Mouse (Mus musculus): Measurements from ENCODE around the gene Kcne2. TPM values are rescaled to one million over a fixed set of nuclear protein-coding genes. Genes with fewer than 3 reads are reported as not detected.

Gene Kcne2
- polyA plus RNA-seq, 1 experiment from 2014 or later, result 0.24 TPM

GRCm38 (mm10) chr16:92345177-92345576 is 53.0 kb downstream of the Kcne2 start:
- H3K4me3 ChIP-seq (ENCODE audit: low read depth, low read length), result no peak overlapping the region
- WGBS, result 77% methylated on average over 11 of the region's 11 CpGs
- no peak overlapping the region for H3K27ac ChIP-seq (ENCODE audit: low read depth, low read length)
- H3K4me1 ChIP-seq (ENCODE audit: control insufficient read depth, insufficient read depth, low read length), result 0 out of 2 replicates have a peak, but pooled peaks cover 3% of the 10 kb centered on the region
- H3K27me3 ChIP-seq (ENCODE audit: control insufficient read depth, insufficient read depth, low read length), result no peaks in the 10 kb centered on the region
- H3K9ac ChIP-seq (replicated peaks; ENCODE audit: low read depth, low read length), result no peak overlapping the region
- no peaks in the 10 kb centered on the region for H3K9me3 ChIP-seq (ENCODE audit: control insufficient read depth, low read length)
- no peaks in the 10 kb centered on the region for H3K36me3 ChIP-seq (ENCODE audit: control insufficient read depth, insufficient read depth, low read length)
- no peak for ATAC-seq (ENCODE audit: low read depth)
- no peak overlapping the region for H3K4me2 ChIP-seq (ENCODE audit: low read depth, low read length)

GRCm38 (mm10) chr16:92346297-92346916 is 54.2 kb downstream of the Kcne2 start:
- Histone ChIP-seq H3K9me3 (ENCODE audit: control insufficient read depth, low read length) (no peaks in the 10 kb centered on the region), H3K27me3 (ENCODE audit: control insufficient read depth, insufficient read depth, low read length) (no peaks in the 10 kb centered on the region), H3K9ac (replicated peaks; ENCODE audit: low read depth, low read length) (no peak overlapping the region), H3K4me2 (ENCODE audit: low read depth, low read length) (no peak overlapping the region), H3K4me1 (ENCODE audit: control insufficient read depth, insufficient read depth, low read length) (0 out of 2 replicates have a peak, but pooled peaks cover 3% of the 10 kb centered on the region), H3K36me3 (ENCODE audit: control insufficient read depth, insufficient read depth, low read length) (no peaks in the 10 kb centered on the region), H3K27ac (ENCODE audit: low read depth, low read length) (no peak overlapping the region), H3K4me3 (ENCODE audit: low read depth, low read length) (no peak overlapping the region)
- WGBS, result 38% methylated on average over 13 of the region's 13 CpGs
- ATAC-seq (ENCODE audit: low read depth), result peak; percentile 31; the same call in 1 of the 2 replicates

Other genes starting within 250 kb of the Kcne2 start
- gene Mrps6, start 234.1 kb upstream of the Kcne2 start, polyA plus RNA-seq (2014; fragmentation: Nextera tagmentation; extraction: Ambion mirVana), result 179 and 190 TPM in 2 replicates
- 0.56 and 0.73 TPM in 2 replicates for gene Gm49711, start 234.1 kb upstream of the Kcne2 start, polyA plus RNA-seq (2014; fragmentation: Nextera tagmentation; extraction: Ambion mirVana)
- gene Slc5a3, start 234.1 kb upstream of the Kcne2 start, polyA plus RNA-seq (2014; fragmentation: Nextera tagmentation; extraction: Ambion mirVana), result 28.5 and 30.6 TPM in 2 replicates
- gene Smim11, start 8.9 kb downstream of the Kcne2 start, polyA plus RNA-seq (2014; fragmentation: Nextera tagmentation; extraction: Ambion mirVana), result 58.0 and 62.9 TPM in 2 replicates
- gene Fam243, start 29.1 kb downstream of the Kcne2 start, polyA plus RNA-seq (2014; fragmentation: Nextera tagmentation; extraction: Ambion mirVana), result not detected in 2 replicates
- 0.32 and 0.37 TPM in 2 replicates for gene Kcne1, start 67.1 kb downstream of the Kcne2 start, polyA plus RNA-seq (2014; fragmentation: Nextera tagmentation; extraction: Ambion mirVana)
- gene Rcan1, start 178.5 kb downstream of the Kcne2 start, polyA plus RNA-seq (2014; fragmentation: Nextera tagmentation; extraction: Ambion mirVana), result 70.6 and 76.7 TPM in 2 replicates
- 0.15 and 0.24 TPM in 2 replicates for gene Clic6, start 193.3 kb downstream of the Kcne2 start, polyA plus RNA-seq (2014; fragmentation: Nextera tagmentation; extraction: Ambion mirVana)

Measured in neural tube, embryonic 14.5 days (tissue).